Mouse (Mus musculus) hindbrain, embryonic 12.5 days (tissue): ENCODE results near the gene Trib2. TPM values are rescaled to one million over a fixed set of nuclear protein-coding genes. Genes with fewer than 3 reads are reported as not detected.

Source experiments
- ATAC-seq: fragments of 200-750 bp; cut with Nextera tagmentation; 2 replicates; pipeline ENCODE4 v1.8.0; 2017; ENCODE audit warnings: moderate TSS enrichment; ENCODE audit not compliant: low FRiP score
- H3K27ac ChIP-seq: fragments of 300-500 bp; sonication (generic); 2 replicates; pipeline ENCODE4 v1.5.1; 2016; ENCODE audit warnings: mild to moderate bottlenecking
- H3K27me3 ChIP-seq: fragments of 300-500 bp; sonication (generic); 2 replicates; pipeline ENCODE4 v1.6.1; 2016; ENCODE audit warnings: mild to moderate bottlenecking
- H3K36me3 ChIP-seq: fragments of 300-500 bp; sonication (generic); 2 replicates; pipeline ENCODE4 v1.6.1; 2016; ENCODE audit warnings: mild to moderate bottlenecking
- H3K4me1 ChIP-seq: fragments of 300-500 bp; sonication (generic); 2 replicates; pipeline ENCODE4 v1.6.1; 2016
- H3K4me2 ChIP-seq: fragments of 300-500 bp; sonication (generic); replicated peaks from 2 replicates; pipeline ENCODE4 v1.6.1; 2016; ENCODE audit warnings: mild to moderate bottlenecking
- H3K4me3 ChIP-seq: fragments of 300-500 bp; sonication (generic); 2 replicates; pipeline ENCODE4 v1.5.1; 2016; ENCODE audit warnings: mild to moderate bottlenecking
- H3K9ac ChIP-seq: fragments of 300-500 bp; sonication (generic); 2 replicates; pipeline ENCODE4 v1.6.1; 2016; ENCODE audit warnings: mild to moderate bottlenecking, moderate library complexity
- H3K9me3 ChIP-seq: fragments of 300-500 bp; sonication (generic); replicated peaks from 2 replicates; pipeline ENCODE4 v1.6.1; 2016; ENCODE audit warnings: mild to moderate bottlenecking
- WGBS: fragments of 180-500 bp; shearing (Covaris S2); methylation state at CpG from one replicate; pipeline ENCODE4 v1.1.7; 2016; 5-methylcytosine and 5-hydroxymethylcytosine counted together
- polyA plus RNA-seq: library from polyadenylated mRNA; unstranded; fragments of >200 nt; fragmentation: Nextera tagmentation; extraction: Ambion mirVana; gene quantifications from 2 replicates; pipeline ENCODE4 v1.2.1, GENCODE M21; 2016

Trib2 gene
- polyA plus RNA-seq: 107 and 117 TPM in 2 replicates

- Histone ChIP-seq H3K36me3 (no peaks in the 10 kb centered on the region), H3K9ac (peak within 1 kb of the TSS; percentile 94), H3K9me3 (no peaks in the 10 kb centered on the region), H3K4me1 (peaks cover 19% of the 10 kb centered on the region), H3K4me2 (peak within 1 kb of the TSS; percentile 68), H3K4me3 (peak within 1 kb of the TSS; percentile 56), H3K27me3 (no peaks in the 10 kb centered on the region), H3K27ac (peak within 1 kb of the TSS; percentile 97)
- ATAC-seq: peak; percentile 91
- under 1% methylated on average over 50 of the region's 50 CpGs for WGBS
These were observed at the start of gene Trib2 for GRCm38 (mm10) chr12:15816740-15817178. Gene Trib2, minus strand, starts transcription at chr12:15816922.

- H3K4me3 ChIP-seq: no peak overlapping the region
- no peaks in the 10 kb centered on the region for H3K9me3 ChIP-seq
- WGBS: 87% methylated on average over 4 of the region's 4 CpGs
- no peaks in the 10 kb centered on the region; the same call in 1 of the 2 replicates for H3K4me1 ChIP-seq
- H3K27me3 ChIP-seq: no peaks in the 10 kb centered on the region
- no peak overlapping the region for H3K4me2 ChIP-seq
- ATAC-seq: no peak
- no peaks in the 10 kb centered on the region for H3K36me3 ChIP-seq
- H3K27ac ChIP-seq: no peak overlapping the region
- H3K9ac ChIP-seq: no peak overlapping the region
These were observed 41.3 kb upstream of the Trib2 start for GRCm38 (mm10) chr12:15858005-15858404.

DNA sequence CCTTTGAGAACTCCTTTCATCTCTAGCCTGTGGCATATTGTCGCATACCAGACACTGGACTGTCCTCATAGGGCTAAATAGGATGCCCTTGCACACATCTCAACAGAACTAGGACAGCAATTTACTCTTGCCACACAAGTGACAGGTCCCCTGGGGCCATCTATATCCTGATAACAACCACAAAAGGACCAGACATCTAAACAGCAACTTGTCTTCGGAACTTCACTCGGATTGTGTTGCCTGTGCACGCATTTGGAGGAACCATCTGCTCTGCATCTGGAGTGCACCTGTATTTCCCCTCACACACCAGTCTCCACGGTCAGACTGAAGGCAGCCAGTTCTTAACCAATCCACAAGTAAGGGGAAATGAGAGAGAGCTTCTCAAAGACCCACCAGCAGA lies 39.2 kb upstream of the Trib2 start:
- Histone ChIP-seq H3K36me3 (no peaks in the 10 kb centered on the region), H3K4me1 (peaks cover 3% of the 10 kb centered on the region), H3K4me2 (no peak overlapping the region), H3K4me3 (no peak overlapping the region), H3K27me3 (no peaks in the 10 kb centered on the region), H3K9ac (no peak overlapping the region), H3K27ac (no peak overlapping the region), H3K9me3 (no peaks in the 10 kb centered on the region)
- no peak for ATAC-seq
- WGBS: 76% methylated on average over 5 of the region's 5 CpGs

GRCm38 (mm10) chr12:15852781-15853180 lies 36.1 kb upstream of the Trib2 start:
- 33% methylated on average over 4 of the region's 4 CpGs for WGBS
- no peak overlapping the region for H3K4me3 ChIP-seq

DNA sequence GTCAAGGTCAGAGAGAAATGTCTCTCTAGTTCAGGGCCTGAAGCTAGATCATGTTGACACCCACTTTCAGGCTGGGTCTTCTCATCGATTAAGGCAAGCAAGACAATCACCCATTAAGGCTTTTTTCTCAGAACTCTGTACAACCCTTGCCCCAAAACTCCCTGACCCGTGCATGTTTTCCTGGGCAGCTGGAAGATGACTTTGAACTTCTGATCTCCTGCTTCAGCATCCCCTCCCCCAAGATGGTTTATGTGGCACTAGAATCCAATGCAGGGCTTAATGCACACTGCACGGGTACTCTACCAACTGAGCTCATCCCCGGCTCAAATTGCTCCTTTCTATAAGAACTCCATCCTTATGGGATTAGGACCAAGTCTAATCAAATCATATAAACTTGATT lies 35.3 kb upstream of the Trib2 start:
- 87% methylated on average over 4 of the region's 4 CpGs for WGBS
- ATAC-seq: no peak

More at GRCm38 (mm10) chr12:15852781-15853180, 36.1 kb upstream of the Trib2 start:
- no peak for ATAC-seq
- no peaks in the 10 kb centered on the region for H3K36me3 ChIP-seq
- no peak overlapping the region for H3K27ac ChIP-seq
- no peaks in the 10 kb centered on the region for H3K9me3 ChIP-seq
- no peaks in the 10 kb centered on the region for H3K27me3 ChIP-seq
- no peak overlapping the region for H3K4me2 ChIP-seq
- H3K4me1 ChIP-seq: peaks cover 5% of the 10 kb centered on the region
- H3K9ac ChIP-seq: no peak overlapping the region

DNA sequence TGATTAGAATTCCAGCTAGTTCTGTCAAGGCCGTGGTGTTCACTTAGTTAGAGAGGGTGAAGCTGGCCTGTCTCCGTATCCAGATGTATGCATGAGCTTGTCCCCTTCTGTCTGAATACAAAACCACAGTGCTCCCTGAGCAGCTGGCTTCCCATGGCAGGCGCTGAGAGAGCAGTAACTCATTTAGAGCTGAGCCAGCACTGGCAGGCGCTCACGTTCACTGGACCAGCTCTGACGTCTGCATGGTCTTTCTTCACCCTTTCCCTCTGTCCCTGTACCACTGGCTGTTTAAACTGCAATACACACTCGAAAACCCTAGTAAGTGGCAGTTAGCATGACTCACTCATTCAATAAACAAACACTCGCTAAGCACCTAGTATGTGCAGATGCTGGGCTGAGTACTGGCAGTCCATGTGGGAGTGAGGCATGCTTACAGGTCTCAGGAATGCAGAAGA lies 33.7 kb upstream of the Trib2 start:
- no peak for ATAC-seq
- Histone ChIP-seq H3K9me3 (no peaks in the 10 kb centered on the region), H3K36me3 (no peaks in the 10 kb centered on the region), H3K4me1 (peaks cover 5% of the 10 kb centered on the region), H3K9ac (no peak overlapping the region), H3K4me2 (no peak overlapping the region), H3K4me3 (no peak overlapping the region), H3K27ac (no peak overlapping the region), H3K27me3 (no peaks in the 10 kb centered on the region)
- 71% methylated on average over 8 of the region's 8 CpGs for WGBS

More for the DNA sequence above, 35.3 kb upstream of the Trib2 start:
- no peaks in the 10 kb centered on the region for H3K36me3 ChIP-seq
- no peaks in the 10 kb centered on the region for H3K27me3 ChIP-seq
- no peak overlapping the region for H3K9ac ChIP-seq
- H3K4me3 ChIP-seq: no peak overlapping the region
- H3K27ac ChIP-seq: no peak overlapping the region
- H3K4me2 ChIP-seq: no peak overlapping the region
- H3K4me1 ChIP-seq: peaks cover 5% of the 10 kb centered on the region
- no peaks in the 10 kb centered on the region for H3K9me3 ChIP-seq

DNA sequence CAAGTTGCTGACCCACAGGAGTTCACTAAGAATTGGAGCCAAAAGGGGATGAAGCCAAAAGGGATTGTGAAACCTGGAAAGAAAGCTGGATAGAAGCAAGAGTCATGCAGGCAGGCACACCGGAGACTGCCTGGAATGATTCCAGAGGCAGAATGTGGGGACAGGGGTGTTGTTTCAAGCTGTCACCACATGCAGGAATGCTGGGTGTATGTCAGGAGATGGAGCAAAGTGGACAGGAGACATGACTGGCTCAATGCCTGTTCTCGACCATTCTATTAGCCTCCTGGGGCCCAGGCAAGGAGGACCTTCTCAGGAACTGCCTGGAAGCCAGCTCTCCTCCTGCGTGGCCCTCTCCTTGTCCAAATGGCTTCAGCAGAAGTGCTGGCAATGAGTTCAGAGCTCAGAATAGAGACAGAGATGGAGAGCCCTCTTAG lies 33.2 kb upstream of the Trib2 start:
- no peak overlapping the region for H3K4me3 ChIP-seq
- no peak overlapping the region for H3K4me2 ChIP-seq
- ATAC-seq: no peak
- H3K9ac ChIP-seq: no peak overlapping the region
- no peaks in the 10 kb centered on the region for H3K9me3 ChIP-seq
- H3K4me1 ChIP-seq: peaks cover 5% of the 10 kb centered on the region
- no peaks in the 10 kb centered on the region for H3K36me3 ChIP-seq
- no peaks in the 10 kb centered on the region for H3K27me3 ChIP-seq
- no peak overlapping the region for H3K27ac ChIP-seq
- 75% methylated on average over 3 of the region's 3 CpGs for WGBS

GRCm38 (mm10) chr12:15848391-15848790 lies 31.7 kb upstream of the Trib2 start:
- ATAC-seq: no peak
- Histone ChIP-seq H3K27me3 (no peaks in the 10 kb centered on the region), H3K9me3 (no peaks in the 10 kb centered on the region), H3K4me3 (no peak overlapping the region), H3K4me2 (no peak overlapping the region), H3K9ac (no peak overlapping the region), H3K4me1 (peaks cover 5% of the 10 kb centered on the region), H3K36me3 (no peaks in the 10 kb centered on the region), H3K27ac (no peak overlapping the region)
- WGBS: 94% methylated on average over 4 of the region's 4 CpGs

DNA sequence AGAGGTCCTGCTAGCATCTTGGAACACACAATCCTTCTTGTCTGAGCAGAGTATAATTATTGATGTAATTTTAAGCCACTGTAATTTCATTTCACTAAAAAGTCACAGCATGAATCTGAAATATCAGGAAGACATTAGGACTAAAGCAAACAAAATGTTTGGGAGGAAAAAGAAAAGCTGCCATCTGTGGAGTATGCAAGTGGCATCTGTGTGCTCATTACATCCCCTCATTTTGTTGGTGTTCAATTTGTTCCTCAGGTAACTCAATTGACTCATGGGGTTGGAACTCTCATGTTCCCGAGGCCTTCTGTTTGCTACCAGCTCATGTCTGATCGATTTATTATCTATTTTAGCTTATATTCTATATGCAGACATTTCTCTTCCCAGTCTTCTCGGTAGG lies 28.0 kb upstream of the Trib2 start:
- ATAC-seq: no peak
- WGBS: 77% methylated on average over 3 of the region's 3 CpGs
- Histone ChIP-seq H3K4me3 (no peak overlapping the region), H3K36me3 (no peaks in the 10 kb centered on the region), H3K27me3 (no peaks in the 10 kb centered on the region), H3K27ac (no peak overlapping the region), H3K4me2 (no peak overlapping the region), H3K9ac (no peak overlapping the region), H3K9me3 (no peaks in the 10 kb centered on the region), H3K4me1 (no peaks in the 10 kb centered on the region)

- H3K27me3 ChIP-seq: no peaks in the 10 kb centered on the region
- no peaks in the 10 kb centered on the region for H3K4me1 ChIP-seq
- no peaks in the 10 kb centered on the region for H3K9me3 ChIP-seq
- H3K27ac ChIP-seq: no peak overlapping the region
- H3K9ac ChIP-seq: no peak overlapping the region
- no peak overlapping the region for H3K4me3 ChIP-seq
- H3K36me3 ChIP-seq: no peaks in the 10 kb centered on the region
- ATAC-seq: no peak
- no peak overlapping the region for H3K4me2 ChIP-seq
- 93% methylated on average over 12 of the region's 12 CpGs for WGBS
These were observed 24.3 kb upstream of the Trib2 start for GRCm38 (mm10) chr12:15840864-15841557.

DNA sequence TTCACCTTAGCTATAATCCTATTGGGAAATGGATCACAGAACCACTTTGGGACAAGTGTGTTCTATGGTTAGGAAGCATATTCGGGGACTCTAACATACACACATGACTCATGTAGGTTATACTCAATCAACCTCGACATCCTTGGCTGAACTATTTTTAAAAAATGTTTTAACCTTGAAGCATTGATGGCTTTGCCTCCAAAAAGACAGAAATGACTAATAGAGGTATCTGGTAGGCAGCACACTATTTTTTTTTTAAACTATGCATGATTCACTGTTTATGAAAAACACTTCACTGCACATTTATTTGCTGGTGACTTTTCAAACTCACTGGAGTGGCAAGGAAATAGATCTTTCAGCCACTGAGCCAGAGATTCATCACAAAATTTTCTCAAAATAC lies 21.5 kb upstream of the Trib2 start:
- H3K27me3 ChIP-seq: no peaks in the 10 kb centered on the region
- ATAC-seq: no peak
- no peak overlapping the region for H3K9ac ChIP-seq
- no peaks in the 10 kb centered on the region for H3K4me1 ChIP-seq
- H3K27ac ChIP-seq: no peak overlapping the region
- no peaks in the 10 kb centered on the region for H3K36me3 ChIP-seq
- no peak overlapping the region for H3K4me3 ChIP-seq
- no peaks in the 10 kb centered on the region for H3K9me3 ChIP-seq
- no peak overlapping the region for H3K4me2 ChIP-seq
- WGBS: 93% methylated on average over 2 of the region's 2 CpGs

- 93% methylated on average over 4 of the region's 4 CpGs for WGBS
These were observed 20.8 kb upstream of the Trib2 start for GRCm38 (mm10) chr12:15837566-15837965.

GRCm38 (mm10) chr12:15832674-15833052 lies 15.9 kb upstream of the Trib2 start:
- Histone ChIP-seq H3K4me3 (no peak overlapping the region), H3K9ac (no peak overlapping the region), H3K9me3 (no peaks in the 10 kb centered on the region), H3K4me1 (no peaks in the 10 kb centered on the region), H3K36me3 (no peaks in the 10 kb centered on the region), H3K27ac (no peak overlapping the region), H3K27me3 (no peaks in the 10 kb centered on the region), H3K4me2 (no peak overlapping the region)
- 93% methylated on average over 7 of the region's 7 CpGs for WGBS
- no peak for ATAC-seq

More at GRCm38 (mm10) chr12:15837566-15837965, 20.8 kb upstream of the Trib2 start:
- no peaks in the 10 kb centered on the region for H3K27me3 ChIP-seq
- ATAC-seq: no peak
- no peaks in the 10 kb centered on the region for H3K4me1 ChIP-seq
- H3K27ac ChIP-seq: no peak overlapping the region
- no peak overlapping the region for H3K4me3 ChIP-seq
- no peaks in the 10 kb centered on the region for H3K9me3 ChIP-seq
- no peak overlapping the region for H3K9ac ChIP-seq
- no peaks in the 10 kb centered on the region for H3K36me3 ChIP-seq
- H3K4me2 ChIP-seq: no peak overlapping the region
